Mouse (Mus musculus) midbrain, embryonic 13.5 days (tissue): ENCODE data around the gene Copz1. TPM values are rescaled to one million over a fixed set of nuclear protein-coding genes. Genes with fewer than 3 reads are reported as not detected.
A peak's percentile ranks its signal among the peaks of the same experiment; 100 is the strongest.

Experiments
- ATAC-seq: fragments of 200-750 bp; cut with Nextera tagmentation; 2 replicates; pipeline ENCODE4 v1.8.0; 2017; ENCODE audit warnings: mild to moderate bottlenecking, moderate TSS enrichment, moderate library complexity
- H3K27ac ChIP-seq: fragments of 300-500 bp; sonication (generic); 2 replicates; pipeline ENCODE4 v1.5.1; 2015; ENCODE audit warnings: inconsistent platforms, mild to moderate bottlenecking, moderate library complexity
- H3K27me3 ChIP-seq: fragments of 300-500 bp; sonication (generic); 2 replicates; pipeline ENCODE4 v1.6.1; 2015; ENCODE audit warnings: mild to moderate bottlenecking, inconsistent platforms
- H3K36me3 ChIP-seq: fragments of 300-500 bp; sonication (generic); 2 replicates; pipeline ENCODE4 v1.6.1; 2015; ENCODE audit warnings: mild to moderate bottlenecking, inconsistent platforms
- H3K4me1 ChIP-seq: fragments of 300-500 bp; sonication (generic); replicated peaks from 2 replicates; pipeline ENCODE4 v1.6.1; 2015; ENCODE audit warnings: inconsistent platforms
- H3K4me2 ChIP-seq: fragments of 300-500 bp; sonication (generic); replicated peaks from 2 replicates; pipeline ENCODE4 v1.6.1; 2015; ENCODE audit warnings: moderate library complexity, mild to moderate bottlenecking, inconsistent platforms
- H3K4me3 ChIP-seq: fragments of 300-500 bp; sonication (generic); replicated peaks from 2 replicates; pipeline ENCODE4 v1.5.1; 2015; ENCODE audit warnings: mild to moderate bottlenecking, inconsistent platforms
- H3K9ac ChIP-seq: fragments of 300-500 bp; sonication (generic); replicated peaks from 2 replicates; pipeline ENCODE4 v1.6.1; 2015; ENCODE audit warnings: mild to moderate bottlenecking, inconsistent platforms
- H3K9me3 ChIP-seq: fragments of 300-500 bp; sonication (generic); 2 replicates; pipeline ENCODE4 v1.6.1; 2016; ENCODE audit warnings: mild to moderate bottlenecking, inconsistent platforms
- WGBS: fragments of 180-500 bp; shearing (Covaris S2); methylation state at CpG from one replicate; pipeline ENCODE4 v1.1.7; 2015; 5-methylcytosine and 5-hydroxymethylcytosine counted together
- polyA plus RNA-seq: library from polyadenylated mRNA; unstranded; fragments of >200 nt; fragmentation: Nextera tagmentation; extraction: Ambion mirVana; gene quantifications from 2 replicates; pipeline ENCODE4 v1.2.1, GENCODE M21; 2015

Gene Copz1
- polyA plus RNA-seq, 1 experiment from 2014 or later = 218 TPM

- Histone ChIP-seq H3K4me3 (no peak overlapping the region), H3K9ac (no peak overlapping the region), H3K9me3 (no peaks in the 10 kb centered on the region), H3K36me3 (0 out of 2 replicates have a peak, but pooled peaks cover under 1% of the 10 kb centered on the region), H3K27me3 (no peaks in the 10 kb centered on the region), H3K4me1 (peaks cover 13% of the 10 kb centered on the region), H3K27ac (no peak overlapping the region), H3K4me2 (no peak overlapping the region)
- WGBS = 90% methylated on average over 3 of the region's 3 CpGs
- ATAC-seq = no peak
Measured at GRCm38 (mm10) chr15:103281465-103282205, 9.1 kb downstream of the Copz1 start.

- 52% methylated on average over 3 of the region's 3 CpGs for WGBS
- Histone ChIP-seq H3K4me3 (no peak overlapping the region), H3K9me3 (no peaks in the 10 kb centered on the region), H3K9ac (no peak overlapping the region), H3K4me1 (peaks cover 14% of the 10 kb centered on the region), H3K27me3 (no peaks in the 10 kb centered on the region), H3K36me3 (0 out of 2 replicates have a peak, but pooled peaks cover 13% of the 10 kb centered on the region), H3K27ac (no peak overlapping the region), H3K4me2 (no peak overlapping the region)
- ATAC-seq = no peak
Measured at GRCm38 (mm10) chr15:103284066-103284465, 11.6 kb downstream of the Copz1 start.

DNA sequence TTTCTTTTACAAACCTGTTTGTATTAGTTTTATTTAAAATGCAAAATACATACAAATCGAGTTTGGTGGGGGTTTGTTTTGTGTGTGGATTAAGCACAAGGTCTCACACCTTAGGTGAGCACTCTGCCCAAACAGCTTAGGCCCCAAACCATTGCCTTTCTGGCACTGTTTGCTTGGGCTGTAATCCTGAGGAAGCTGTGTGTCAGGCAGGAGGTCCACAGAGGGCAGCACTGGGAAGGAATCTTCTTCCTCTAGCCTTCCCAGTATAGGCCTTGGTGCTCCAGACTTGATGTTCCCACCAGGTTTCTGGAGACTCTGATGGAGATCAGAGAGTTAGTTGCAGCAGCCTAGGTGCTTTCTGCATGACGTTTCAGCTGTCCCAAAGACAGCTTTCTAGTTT, 12.1 kb downstream of the Copz1 start:
- no peaks in the 10 kb centered on the region for H3K27me3 ChIP-seq
- H3K36me3 ChIP-seq = 0 out of 2 replicates have a peak, but pooled peaks cover 13% of the 10 kb centered on the region
- 0 out of 2 replicates have a peak overlapping the region, but pooled peaks have one; percentile 12 for H3K9ac ChIP-seq
- H3K4me1 ChIP-seq = peaks cover 20% of the 10 kb centered on the region
- 52% methylated on average over 2 of the region's 2 CpGs for WGBS
- no peak for ATAC-seq
- no peak overlapping the region for H3K4me3 ChIP-seq
- peak overlapping the region; percentile 67; the same call in 1 of the 2 replicates for H3K27ac ChIP-seq
- H3K4me2 ChIP-seq = no peak overlapping the region
- no peaks in the 10 kb centered on the region for H3K9me3 ChIP-seq

DNA sequence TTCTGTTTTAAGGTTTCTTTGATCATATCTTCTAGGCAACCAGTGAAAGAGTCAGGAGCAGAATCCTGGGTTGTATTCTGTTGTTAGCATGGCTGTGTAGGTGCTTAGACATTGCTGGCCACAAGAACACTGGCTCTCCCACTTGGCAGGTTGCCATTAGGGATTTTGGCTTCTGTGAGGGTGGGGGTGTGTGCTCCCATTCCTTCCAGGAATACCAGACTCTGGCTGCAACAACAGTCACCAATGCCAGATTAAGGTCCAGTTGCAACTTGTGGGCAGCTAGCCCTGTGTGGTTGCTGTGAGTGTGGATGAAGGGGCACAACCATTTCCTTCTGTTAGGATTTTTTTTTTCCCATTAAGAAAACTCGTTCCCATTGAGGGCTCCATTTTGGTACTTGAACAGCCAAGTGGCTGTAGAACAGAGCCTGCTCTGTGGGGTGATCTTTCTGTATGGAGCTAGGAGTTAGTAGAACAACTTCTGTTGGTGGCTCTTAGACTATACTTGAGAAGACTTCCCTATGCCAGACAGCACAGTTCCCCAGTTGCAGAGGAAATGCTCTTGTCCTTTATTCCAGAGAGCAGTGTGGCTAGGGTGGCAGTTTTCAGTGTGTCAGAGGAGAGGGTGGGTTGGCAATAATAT, 13.4 kb downstream of the Copz1 start:
- H3K4me3 ChIP-seq = no peak overlapping the region
- no peak overlapping the region for H3K9ac ChIP-seq
- H3K27me3 ChIP-seq = no peaks in the 10 kb centered on the region
- WGBS = 75% methylated on average over 1 of the region's 1 CpGs
- ATAC-seq = peak; percentile 62; the same call in 1 of the 2 replicates
- H3K4me2 ChIP-seq = no peak overlapping the region
- H3K4me1 ChIP-seq = peaks cover 25% of the 10 kb centered on the region
- H3K9me3 ChIP-seq = no peaks in the 10 kb centered on the region
- H3K27ac ChIP-seq = peak overlapping the region; percentile 67
- peaks cover 22% of the 10 kb centered on the region for H3K36me3 ChIP-seq

- Histone ChIP-seq H3K9ac (peak overlapping the region; percentile 1; the same call in 1 of the 2 replicates), H3K4me3 (no peak overlapping the region), H3K27me3 (no peaks in the 10 kb centered on the region), H3K36me3 (peaks cover 53% of the 10 kb centered on the region), H3K9me3 (no peaks in the 10 kb centered on the region), H3K27ac (peak overlapping the region; percentile 31), H3K4me2 (no peak overlapping the region), H3K4me1 (peaks cover 25% of the 10 kb centered on the region)
- 0 out of 2 replicates have a peak, but pooled peaks have one; percentile 14 for ATAC-seq
- 34% methylated on average over 5 of the region's 5 CpGs for WGBS
Measured at GRCm38 (mm10) chr15:103289600-103289999, 17.1 kb downstream of the Copz1 start.

GRCm38 (mm10) chr15:103290417-103290816, 17.9 kb downstream of the Copz1 start:
- Histone ChIP-seq H3K36me3 (peaks cover 53% of the 10 kb centered on the region), H3K27me3 (no peaks in the 10 kb centered on the region), H3K4me3 (no peak overlapping the region), H3K9me3 (no peaks in the 10 kb centered on the region), H3K27ac (no peak overlapping the region), H3K9ac (no peak overlapping the region), H3K4me1 (peaks cover 22% of the 10 kb centered on the region), H3K4me2 (no peak overlapping the region)
- WGBS = 97% methylated on average over 5 of the region's 6 CpGs
- no peak for ATAC-seq

- H3K9ac ChIP-seq = no peak overlapping the region
- ATAC-seq = no peak
- no peak overlapping the region for H3K4me2 ChIP-seq
- no peaks in the 10 kb centered on the region for H3K27me3 ChIP-seq
- no peaks in the 10 kb centered on the region for H3K9me3 ChIP-seq
- 94% methylated on average over 9 of the region's 9 CpGs for WGBS
- H3K4me1 ChIP-seq = peaks cover 22% of the 10 kb centered on the region
- peaks cover 53% of the 10 kb centered on the region for H3K36me3 ChIP-seq
- no peak overlapping the region for H3K4me3 ChIP-seq
- no peak overlapping the region for H3K27ac ChIP-seq
Measured at GRCm38 (mm10) chr15:103290843-103291242, 18.3 kb downstream of the Copz1 start.

- Histone ChIP-seq H3K4me1 (peaks cover 42% of the 10 kb centered on the region), H3K27me3 (no peaks in the 10 kb centered on the region), H3K4me2 (no peak overlapping the region), H3K9ac (no peak overlapping the region), H3K9me3 (no peaks in the 10 kb centered on the region), H3K27ac (no peak overlapping the region), H3K4me3 (no peak overlapping the region), H3K36me3 (peaks cover 50% of the 10 kb centered on the region)
- 90% methylated on average over 4 of the region's 4 CpGs for WGBS
- ATAC-seq = no peak
Measured at GRCm38 (mm10) chr15:103292673-103293345, 20.3 kb downstream of the Copz1 start.

GRCm38 (mm10) chr15:103293375-103293774, 20.9 kb downstream of the Copz1 start:
- no peak for ATAC-seq

DNA sequence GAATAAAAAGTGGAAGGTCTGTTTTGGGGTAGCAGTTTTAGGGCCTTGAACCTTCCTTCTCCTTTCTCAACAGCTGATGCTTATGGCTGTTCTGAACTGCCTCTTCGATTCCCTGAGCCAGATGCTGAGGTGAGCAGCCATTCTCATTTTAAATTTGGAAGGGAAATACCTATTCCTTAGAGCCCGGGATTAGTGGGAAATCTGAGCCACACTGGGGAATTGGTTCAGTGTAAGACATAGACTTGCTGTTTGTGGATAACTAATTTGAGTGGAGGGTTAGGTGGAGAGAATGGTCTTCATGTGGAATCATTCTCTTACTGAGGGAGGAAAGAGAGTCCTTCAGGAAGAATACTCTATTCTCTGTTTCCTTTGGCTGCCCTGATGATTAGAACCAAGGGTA, 22.1 kb downstream of the Copz1 start:
- no peak overlapping the region for H3K4me3 ChIP-seq
- H3K36me3 ChIP-seq = peaks cover 52% of the 10 kb centered on the region
- ATAC-seq = no peak
- no peaks in the 10 kb centered on the region for H3K9me3 ChIP-seq
- no peak overlapping the region for H3K9ac ChIP-seq
- no peak overlapping the region for H3K4me2 ChIP-seq
- H3K27ac ChIP-seq = no peak overlapping the region
- H3K4me1 ChIP-seq = peaks cover 53% of the 10 kb centered on the region
- no peaks in the 10 kb centered on the region for H3K27me3 ChIP-seq
- 74% methylated on average over 2 of the region's 2 CpGs for WGBS

More at GRCm38 (mm10) chr15:103293375-103293774, 20.9 kb downstream of the Copz1 start:
- Histone ChIP-seq H3K27me3 (no peaks in the 10 kb centered on the region), H3K9ac (no peak overlapping the region), H3K4me1 (peaks cover 47% of the 10 kb centered on the region), H3K36me3 (peaks cover 52% of the 10 kb centered on the region), H3K9me3 (no peaks in the 10 kb centered on the region), H3K4me2 (no peak overlapping the region), H3K27ac (no peak overlapping the region), H3K4me3 (no peak overlapping the region)
- WGBS = 98% methylated on average over 2 of the region's 2 CpGs

- Histone ChIP-seq H3K27ac (peak overlapping the region; percentile 99), H3K27me3 (no peaks in the 10 kb centered on the region), H3K36me3 (peaks cover 44% of the 10 kb centered on the region), H3K4me1 (peaks cover 60% of the 10 kb centered on the region), H3K9me3 (no peaks in the 10 kb centered on the region), H3K9ac (peak overlapping the region; percentile 32; the same call in 1 of the 2 replicates), H3K4me3 (no peak overlapping the region), H3K4me2 (no peak overlapping the region)
- 15% methylated on average over 5 of the region's 5 CpGs for WGBS
- ATAC-seq = no peak
Measured at GRCm38 (mm10) chr15:103295851-103296250, 23.3 kb downstream of the Copz1 start.

DNA sequence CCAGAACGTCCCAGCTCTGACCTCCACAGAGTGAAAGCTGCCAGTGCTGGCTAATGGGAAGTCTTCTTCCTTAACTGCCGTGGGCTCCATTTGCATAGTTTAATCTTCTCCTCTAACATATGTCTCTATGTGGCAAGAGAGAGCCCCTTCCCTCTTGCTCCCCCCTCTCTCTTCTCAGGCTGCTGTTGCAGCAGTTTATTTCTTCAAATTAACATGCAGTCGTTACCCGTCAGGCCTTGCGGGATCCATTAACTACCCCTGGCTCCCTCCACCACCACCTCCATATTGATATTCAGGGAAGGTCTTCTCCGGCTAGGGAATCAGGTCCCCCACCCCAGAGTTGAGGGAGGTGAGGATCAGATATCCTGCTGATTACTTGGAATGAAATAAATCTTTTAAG, 24.8 kb downstream of the Copz1 start:
- H3K4me1 ChIP-seq = peaks cover 75% of the 10 kb centered on the region
- peak overlapping the region; percentile 43; the same call in 1 of the 2 replicates for H3K9ac ChIP-seq
- H3K4me3 ChIP-seq = no peak overlapping the region
- no peak overlapping the region for H3K4me2 ChIP-seq
- no peaks in the 10 kb centered on the region for H3K27me3 ChIP-seq
- no peak for ATAC-seq
- WGBS = 38% methylated on average over 6 of the region's 6 CpGs
- no peaks in the 10 kb centered on the region for H3K9me3 ChIP-seq
- H3K27ac ChIP-seq = peak overlapping the region; percentile 99
- peaks cover 29% of the 10 kb centered on the region for H3K36me3 ChIP-seq
